Mouse (Mus musculus): Measurements from ENCODE around the gene Tarm1.

- TF ChIP-seq RAD21 (IDR thresholded peaks at IDR 0.05; ENCODE audit: low read depth, low read length) (no peak), CTCF (conservative IDR thresholded peaks at IDR 0.05 in 1 of 2, IDR thresholded peaks at IDR 0.05 in 1 of 2; ENCODE audit: low read depth in 2 of 2, low read length in 2 of 2) (no peak), POLR2AphosphoS2 (IDR thresholded peaks at IDR 0.05; ENCODE audit: low read depth, low read length) (no peak), CHD1 (IDR thresholded peaks at IDR 0.05; ENCODE audit: low read depth, low read length) (no peak), KAT2A (IDR thresholded peaks at IDR 0.05; ENCODE audit: insufficient replicate concordance, low read length) (no peak), MXI1 (IDR thresholded peaks at IDR 0.05; ENCODE audit: low read depth, low read length) (no peak), GABPA (IDR thresholded peaks at IDR 0.05; ENCODE audit: insufficient replicate concordance, low read depth, low read length) (no peak), POLR2A (IDR thresholded peaks at IDR 0.05; ENCODE audit: low read depth, low read length) (no peak), E2F4 (IDR thresholded peaks at IDR 0.05; ENCODE audit: insufficient replicate concordance, low read depth, low read length) (no peak), CHD2 (IDR thresholded peaks at IDR 0.05; ENCODE audit: low read length) (no peak), ZNF384 (IDR thresholded peaks at IDR 0.05; ENCODE audit: low read depth, low read length) (no peak), MYC (IDR thresholded peaks at IDR 0.05; ENCODE audit: low read depth, low read length) (no peak)
Observed at GRCm38 (mm10) chr7:3447026-3447425, 55.4 kb downstream of the Tarm1 start.
